Mouse (Mus musculus): ENCODE measurements at regions not wholly inside any gene's neighbourhood (a gene's known extent, or its start where the extent isn't known, plus 50 kb on each side); places are given as distances from the start of the nearest gene placed in this dataset.
A peak's percentile ranks its signal among the peaks of the same experiment; 100 is the strongest.

DNA sequence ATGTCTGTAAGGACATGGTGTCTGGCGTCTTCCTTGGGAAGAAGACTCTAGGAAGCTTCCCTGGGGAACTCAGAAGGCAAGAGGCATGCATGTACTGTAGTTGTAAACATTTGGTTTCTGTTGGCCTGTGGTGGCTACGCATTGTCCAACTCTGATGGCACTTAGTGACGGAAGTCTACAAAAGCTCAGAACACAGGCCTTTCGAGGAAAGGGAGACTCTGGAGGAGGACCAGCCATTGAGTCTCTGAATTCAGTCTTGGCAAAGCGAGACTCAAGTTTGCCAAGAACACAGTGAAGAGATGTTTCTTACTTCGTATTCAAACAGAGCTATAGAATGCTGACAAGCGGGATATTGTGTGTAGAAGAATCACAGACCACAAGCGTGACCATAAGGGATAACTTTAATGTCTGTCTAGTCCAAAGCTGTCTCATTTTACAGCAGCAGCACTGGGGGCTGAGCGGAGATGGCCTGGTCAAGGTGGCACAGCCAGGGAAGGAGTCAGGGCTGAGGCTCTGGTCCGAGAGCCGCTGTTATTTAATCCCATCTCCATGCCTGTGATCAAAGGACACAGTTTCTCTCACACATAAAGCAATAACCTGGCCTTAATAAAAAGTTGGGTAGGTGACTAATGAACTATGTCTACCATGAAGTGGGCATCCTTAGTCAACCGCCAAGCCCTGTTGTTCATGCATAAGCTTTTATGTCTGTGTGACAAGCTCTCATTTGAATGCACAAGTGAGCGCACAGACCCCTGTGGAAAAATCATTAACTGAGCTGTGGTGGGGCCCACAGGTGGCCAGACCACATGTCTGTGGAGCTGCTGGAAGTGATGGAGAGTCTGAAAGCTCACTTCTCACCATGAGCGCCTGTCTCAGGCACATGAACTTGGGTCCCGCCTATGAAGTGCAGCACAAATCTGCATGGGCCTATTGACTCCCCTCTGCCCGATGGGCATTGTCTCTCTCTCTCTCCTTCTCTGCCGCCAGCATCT lies 239.4 kb upstream of the Sall1 start:
- no peaks in the 10 kb centered on the region for H3K27me3 ChIP-seq
- TF ChIP-seq CTCF (IDR thresholded peaks at IDR 0.05) = no peak
- peak; percentile 18 for ATAC-seq
- in situ Hi-C loops (cut with MboI; ENCODE audit: low pct_unique_long_range_greater_than_20kb) = loop anchor here (10.0 kb wide), 1 partner anchor 501 kb away; no protein-coding TSS in a partner anchor
- ChIA-PET POLR2A (interaction anchor here (0.7 kb wide), 1 partner anchor 244 kb away, joined by 3 read pairs; no protein-coding TSS in a partner anchor), CTCF (no interaction called here)
- peak; percentile 65 for DNase-seq (ENCODE audit: low read depth, low spot score)

- POLR2A ChIA-PET = interaction anchor here (0.6 kb wide), 1 partner anchor 242 kb away, joined by 3 read pairs; no protein-coding TSS in a partner anchor
- CTCF ChIA-PET = interaction anchor here (1.1 kb wide), 1 partner anchor 36 kb away, joined by 3 read pairs; no protein-coding TSS in a partner anchor
- no peak for ATAC-seq
- in situ Hi-C loops (cut with MboI; ENCODE audit: low pct_unique_long_range_greater_than_20kb) = loop anchor here (10.0 kb wide), 1 partner anchor 505 kb away; no protein-coding TSS in a partner anchor
- DNase-seq (ENCODE audit: low read depth, low spot score) = no peak
- no peak for TF ChIP-seq CTCF (IDR thresholded peaks at IDR 0.05)
- H3K27me3 ChIP-seq = no peaks in the 10 kb centered on the region
These were observed 235.9 kb upstream of the Sall1 start for GRCm38 (mm10) chr8:89279844-89280243.

DNA sequence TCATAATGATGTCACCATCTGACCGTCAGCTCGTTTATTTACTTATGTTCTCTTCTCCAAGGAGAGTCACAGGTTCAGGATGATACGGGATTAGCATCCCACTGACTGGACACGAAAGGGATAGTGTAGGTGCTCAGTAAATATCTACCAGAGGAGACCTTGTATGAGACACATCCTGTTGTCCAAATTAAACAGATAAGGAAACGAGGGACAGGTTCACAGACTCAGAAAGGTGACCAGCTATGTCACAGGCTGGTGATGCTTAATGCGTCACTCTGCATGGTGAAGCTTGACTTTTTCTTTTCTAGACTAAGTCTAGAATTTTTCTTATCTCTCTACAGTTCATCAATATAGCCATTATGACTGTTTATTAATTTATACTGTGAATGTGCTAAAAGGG lies 235.2 kb upstream of the Sall1 start:
- ATAC-seq (no peak), DNase-seq (ENCODE audit: low read depth, low spot score) (no peak)
- ChIA-PET CTCF (no interaction called here), POLR2A (no interaction called here)
- in situ Hi-C loops (cut with MboI; ENCODE audit: low pct_unique_long_range_greater_than_20kb) = no loop called here
- H3K27me3 ChIP-seq = no peaks in the 10 kb centered on the region
- TF ChIP-seq CTCF (IDR thresholded peaks at IDR 0.05) = no peak

DNA sequence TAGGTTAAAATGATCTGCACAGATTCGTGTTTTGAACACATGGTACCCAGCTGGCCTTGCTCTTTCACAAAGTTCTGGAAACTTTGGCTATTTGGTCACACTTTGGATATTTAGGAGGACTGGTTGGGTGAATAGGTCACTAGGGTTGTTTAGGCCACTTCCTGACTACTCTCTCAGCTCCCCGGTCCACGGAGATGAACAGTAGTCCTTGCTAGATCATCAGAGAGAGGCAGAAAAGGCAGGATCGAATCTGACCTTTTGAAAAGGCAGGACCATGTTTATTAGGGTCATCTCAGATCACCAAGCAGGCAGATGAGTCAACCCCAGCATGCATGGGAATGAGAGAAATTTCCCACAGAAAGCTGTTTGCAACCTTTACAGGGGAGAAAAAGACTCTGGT lies 229.3 kb upstream of the Sall1 start:
- CTCF ChIA-PET = no interaction called here
- ATAC-seq (no peak), DNase-seq (ENCODE audit: low read depth, low spot score) (no peak)
- H3K27me3 ChIP-seq = no peaks in the 10 kb centered on the region
- POLR2A ChIA-PET = no interaction called here
- in situ Hi-C loops (cut with MboI; ENCODE audit: low pct_unique_long_range_greater_than_20kb) = no loop called here
- no peak for TF ChIP-seq CTCF (IDR thresholded peaks at IDR 0.05)

- in situ Hi-C loops (cut with MboI; ENCODE audit: low pct_unique_long_range_greater_than_20kb) = no loop called here
- DNase-seq (ENCODE audit: low read depth, low spot score) = no peak
- no peaks in the 10 kb centered on the region for H3K27me3 ChIP-seq
- ChIA-PET CTCF (no interaction called here), POLR2A (no interaction called here)
- no peak for TF ChIP-seq CTCF (IDR thresholded peaks at IDR 0.05)
- no peak for ATAC-seq
These were observed 228.4 kb upstream of the Sall1 start for GRCm38 (mm10) chr8:89272381-89272815.

DNA sequence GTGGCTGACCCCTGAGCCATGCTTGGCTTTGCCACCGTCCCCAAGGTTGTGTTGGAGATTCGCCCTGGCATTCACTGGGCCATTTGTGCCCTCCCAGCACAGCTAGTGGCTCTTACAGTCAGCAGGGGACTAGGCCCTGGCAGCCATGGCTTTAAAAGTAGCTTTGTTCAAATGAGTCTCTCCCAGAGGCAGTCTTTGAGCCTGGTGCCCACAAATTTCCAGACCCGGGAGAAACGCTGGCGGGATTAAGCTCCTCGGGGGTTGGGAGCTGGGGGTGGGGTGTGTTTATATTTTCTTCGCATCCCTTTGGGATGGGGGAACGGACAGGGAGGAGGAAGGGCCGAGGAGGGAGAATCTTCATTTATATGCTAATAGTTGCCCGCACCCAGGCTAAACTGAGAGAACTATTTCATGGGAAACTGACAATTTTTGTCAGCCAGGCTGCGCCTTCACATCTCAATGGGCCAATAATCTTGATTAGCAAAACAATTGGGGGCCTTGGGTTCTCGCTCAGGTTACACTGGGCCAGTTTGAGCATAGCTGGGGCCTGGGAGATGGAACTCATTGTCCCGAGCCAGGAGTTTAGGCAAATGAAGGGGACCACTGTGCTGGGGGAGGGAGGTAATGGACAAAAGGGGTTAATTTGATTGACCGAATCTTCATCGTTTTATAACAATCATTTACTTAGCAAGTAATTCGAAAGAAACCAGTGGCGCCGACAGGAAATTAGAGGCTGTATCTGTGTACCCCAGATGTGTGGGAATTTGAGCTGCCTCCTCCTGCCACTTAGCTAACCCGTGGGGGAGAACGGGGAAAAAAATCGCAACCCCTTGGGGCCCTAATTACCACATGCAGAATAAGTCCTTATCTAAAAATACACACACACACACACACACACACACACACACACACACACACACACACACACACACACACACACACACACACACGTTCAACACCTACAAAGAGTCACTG lies 227.7 kb upstream of the Sall1 start:
- ATAC-seq = no peak
- ChIA-PET POLR2A (no interaction called here), CTCF (interaction anchor here (1.1 kb wide), 1 partner anchor 15 kb away, joined by 3 read pairs; no protein-coding TSS in a partner anchor)
- no peaks in the 10 kb centered on the region for H3K27me3 ChIP-seq
- no peak for TF ChIP-seq CTCF (IDR thresholded peaks at IDR 0.05)
- in situ Hi-C loops (cut with MboI; ENCODE audit: low pct_unique_long_range_greater_than_20kb) = no loop called here
- DNase-seq (ENCODE audit: low read depth, low spot score) = no peak

DNA sequence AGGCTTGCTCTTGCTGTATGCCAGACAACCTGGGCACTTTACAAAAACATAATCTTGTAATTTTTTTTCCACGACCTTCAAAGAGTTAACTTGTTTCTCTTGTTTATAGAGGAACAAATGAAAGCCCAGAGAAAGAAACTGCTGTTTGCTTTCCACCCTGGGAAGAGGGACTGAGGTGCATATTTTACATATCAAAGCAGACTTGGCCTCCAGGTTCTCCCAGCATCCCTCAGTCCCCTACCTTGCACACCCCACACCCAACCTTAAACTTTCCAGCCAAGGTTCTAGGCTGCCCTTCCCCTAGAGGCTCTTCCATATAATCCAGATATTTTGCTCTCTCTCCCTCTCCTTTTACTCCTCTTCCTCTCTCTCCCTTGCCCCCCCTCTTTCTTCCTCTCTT lies 226.0 kb upstream of the Sall1 start:
- ChIA-PET POLR2A (no interaction called here), CTCF (no interaction called here)
- H3K27me3 ChIP-seq = no peaks in the 10 kb centered on the region
- ATAC-seq = no peak
- TF ChIP-seq CTCF (IDR thresholded peaks at IDR 0.05) = no peak
- DNase-seq (ENCODE audit: low read depth, low spot score) = no peak
- in situ Hi-C loops (cut with MboI; ENCODE audit: low pct_unique_long_range_greater_than_20kb) = no loop called here

DNA sequence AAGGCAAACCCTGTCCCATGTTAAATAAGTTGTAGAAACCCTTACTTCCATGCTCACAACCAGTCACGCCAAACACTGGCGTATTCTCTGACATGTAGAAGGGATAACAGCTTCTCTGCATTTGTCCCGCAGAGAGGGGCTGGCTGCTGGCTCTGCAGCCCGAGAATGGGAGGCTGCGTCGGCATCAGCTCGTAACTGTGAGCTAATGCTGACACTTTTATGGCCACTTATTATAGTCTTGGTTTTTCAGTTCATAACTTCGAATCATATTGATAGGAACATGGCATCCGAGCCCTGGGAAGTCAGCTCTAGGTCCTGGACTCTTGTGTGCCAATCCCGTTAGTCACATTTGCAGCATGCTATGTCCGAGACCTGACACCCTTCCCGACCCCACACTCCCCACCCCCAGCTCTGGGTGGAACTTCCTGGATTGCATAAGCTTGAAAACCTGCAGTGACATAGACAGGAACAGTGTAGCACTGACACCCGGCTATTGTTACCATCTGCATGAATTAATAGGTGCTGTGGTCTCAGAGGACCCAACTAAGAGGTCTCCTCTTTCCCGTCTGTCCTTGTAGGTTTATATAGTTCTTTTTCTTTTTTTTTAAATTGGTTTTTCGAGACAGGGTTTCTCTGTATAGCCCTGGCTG lies 217.3 kb upstream of the Sall1 start:
- H3K27me3 ChIP-seq = no peaks in the 10 kb centered on the region
- in situ Hi-C loops (cut with MboI; ENCODE audit: low pct_unique_long_range_greater_than_20kb) = no loop called here
- POLR2A ChIA-PET = no interaction called here
- CTCF ChIA-PET = no interaction called here
- ATAC-seq = no peak
- no peak for DNase-seq (ENCODE audit: low read depth, low spot score)
- no peak for TF ChIP-seq CTCF (IDR thresholded peaks at IDR 0.05)

- no peak for DNase-seq (ENCODE audit: low read depth, low spot score)
- H3K27me3 ChIP-seq = no peaks in the 10 kb centered on the region
- ChIA-PET POLR2A (no interaction called here), CTCF (interaction anchor here (1.8 kb wide), 1 partner anchor 8 kb away, joined by 7 read pairs; no protein-coding TSS in a partner anchor)
- in situ Hi-C loops (cut with MboI; ENCODE audit: low pct_unique_long_range_greater_than_20kb) = no loop called here
- TF ChIP-seq CTCF (IDR thresholded peaks at IDR 0.05) = no peak
- ATAC-seq = no peak
These were observed 215.9 kb upstream of the Sall1 start for GRCm38 (mm10) chr8:89259881-89260280.

DNA sequence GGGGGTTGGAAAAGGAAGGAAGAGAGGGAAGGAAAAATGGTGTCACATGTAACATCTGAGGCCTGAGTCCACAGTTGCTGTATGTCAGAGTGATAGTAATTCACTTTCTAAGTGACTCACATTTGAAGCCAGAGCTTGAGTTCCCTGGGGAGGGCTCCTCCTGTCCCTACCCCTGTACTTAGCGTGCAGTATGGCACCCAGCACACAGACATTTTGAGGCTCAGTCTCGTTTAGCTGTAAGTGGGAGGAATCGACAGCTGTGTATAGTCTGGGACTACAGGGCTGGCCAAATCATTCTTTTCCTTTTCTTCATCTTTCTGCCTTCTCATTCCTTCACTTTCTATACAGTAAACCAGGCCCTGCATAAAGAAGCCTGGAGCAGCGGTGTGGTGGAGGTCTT lies 202.4 kb upstream of the Sall1 start:
- no peak for ATAC-seq
- CTCF ChIA-PET = no interaction called here
- in situ Hi-C loops (cut with MboI; ENCODE audit: low pct_unique_long_range_greater_than_20kb) = no loop called here
- POLR2A ChIA-PET = interaction anchor here (0.6 kb wide), 1 partner anchor 268 kb away, joined by 3 read pairs; no protein-coding TSS in a partner anchor
- H3K27me3 ChIP-seq = peaks cover 11% of the 10 kb centered on the region
- no peak for TF ChIP-seq CTCF (IDR thresholded peaks at IDR 0.05)
- no peak for DNase-seq (ENCODE audit: low read depth, low spot score)

All from Patski (cell line).